Mouse (Mus musculus) ES-Bruce4 (cell line): ENCODE results near the gene Dhx9. TPM values are rescaled to one million over a fixed set of nuclear protein-coding genes. Genes with fewer than 3 reads are reported as not detected.
"Not testable (repeated sequence)": the region's sequence is repeated elsewhere in the genome, so short reads cannot be mapped to it uniquely, and the experiment has no call there.

Source experiments
- H3K27ac ChIP-seq: 2 replicates; pipeline ENCODE4 v1.5.1; 2012; ENCODE audit warnings: low read length, inconsistent platforms; ENCODE audit not compliant: insufficient read depth
- H3K27me3 ChIP-seq: 2 replicates; pipeline ENCODE4 v1.6.1; 2012; ENCODE audit warnings: mild to moderate bottlenecking, low read length, inconsistent platforms; ENCODE audit not compliant: control insufficient read depth, poor library complexity, insufficient read depth, severe bottlenecking
- H3K36me3 ChIP-seq: 2 replicates; pipeline ENCODE4 v1.6.1; 2012; ENCODE audit warnings: inconsistent platforms, mild to moderate bottlenecking, low read length, moderate library complexity; ENCODE audit not compliant: control insufficient read depth, poor library complexity, insufficient read depth, severe bottlenecking
- H3K4me1 ChIP-seq: one replicate; pipeline ENCODE4 v1.8.1; 2011; ENCODE audit warnings: low read length; ENCODE audit not compliant: control insufficient read depth, insufficient read depth
- H3K4me3 ChIP-seq: 2 replicates; pipeline ENCODE4 v1.5.1; 2011; ENCODE audit warnings: low read depth, mild to moderate bottlenecking, low read length
- H3K9ac ChIP-seq: 2 replicates; pipeline ENCODE4 v1.6.1; 2012; ENCODE audit warnings: low read depth, mild to moderate bottlenecking, inconsistent platforms; ENCODE audit not compliant: poor library complexity, severe bottlenecking
- H3K9me3 ChIP-seq: replicated peaks from 2 replicates; pipeline ENCODE4 v1.6.1; 2012; ENCODE audit warnings: mild to moderate bottlenecking, low read length, inconsistent platforms; ENCODE audit not compliant: control insufficient read depth, poor library complexity, insufficient read depth, severe bottlenecking
- CTCF ChIP-seq: IDR thresholded peaks from one replicate; pipeline ENCODE4 v1.8.1; 2011; ENCODE audit warnings: low read depth, low read length
- EP300 ChIP-seq: IDR thresholded peaks from 2 replicates; pipeline ENCODE4 v1.6.1; 2011; ENCODE audit warnings: low read depth, low read length; ENCODE audit not compliant: insufficient read depth
- POLR2A ChIP-seq: IDR thresholded peaks from one replicate; pipeline ENCODE4 v1.8.1; 2011; ENCODE audit warnings: low read length; ENCODE audit not compliant: insufficient read depth
- polyA plus RNA-seq: library from polyadenylated mRNA; stranded (reverse); fragments of >200 nt; gene quantifications from 2 replicates; pipeline ENCODE4 v1.2.4, GENCODE M21; 2011; ENCODE audit warnings: low read depth; ENCODE audit not compliant: missing spikeins, insufficient read depth, insufficient read length

The Dhx9 gene
- polyA plus RNA-seq, 1 experiment = 282 TPM

DNA sequence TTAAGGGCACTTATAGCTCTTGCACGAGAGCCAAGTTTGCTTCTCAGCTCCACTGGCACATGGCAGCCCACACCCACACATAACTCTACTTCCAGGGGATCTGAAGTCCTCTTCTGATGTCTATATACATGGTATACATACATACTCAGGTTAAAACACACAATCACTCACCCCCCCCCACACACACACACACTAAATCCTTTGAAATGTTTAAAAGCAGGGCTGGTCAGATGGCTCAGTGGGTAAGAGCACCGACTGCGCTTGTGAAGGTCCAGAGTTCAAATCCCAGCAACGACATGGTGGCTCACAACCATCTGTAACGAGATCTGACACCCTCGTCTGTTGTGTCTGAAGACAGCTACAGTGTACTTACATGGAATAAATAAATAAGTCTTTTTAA, 75.7 kb downstream of the Dhx9 start:
- H3K4me3 ChIP-seq = no peak overlapping the region
- no peak overlapping the region for H3K27ac ChIP-seq
- H3K9ac ChIP-seq = no peak overlapping the region
- no peak for TF ChIP-seq POLR2A
- TF ChIP-seq EP300 = no peak
- no peak for TF ChIP-seq CTCF
- no peaks in the 10 kb centered on the region for H3K9me3 ChIP-seq
- no peaks in the 10 kb centered on the region for H3K36me3 ChIP-seq
- H3K4me1 ChIP-seq = no peaks in the 10 kb centered on the region
- H3K27me3 ChIP-seq = no peaks in the 10 kb centered on the region

DNA sequence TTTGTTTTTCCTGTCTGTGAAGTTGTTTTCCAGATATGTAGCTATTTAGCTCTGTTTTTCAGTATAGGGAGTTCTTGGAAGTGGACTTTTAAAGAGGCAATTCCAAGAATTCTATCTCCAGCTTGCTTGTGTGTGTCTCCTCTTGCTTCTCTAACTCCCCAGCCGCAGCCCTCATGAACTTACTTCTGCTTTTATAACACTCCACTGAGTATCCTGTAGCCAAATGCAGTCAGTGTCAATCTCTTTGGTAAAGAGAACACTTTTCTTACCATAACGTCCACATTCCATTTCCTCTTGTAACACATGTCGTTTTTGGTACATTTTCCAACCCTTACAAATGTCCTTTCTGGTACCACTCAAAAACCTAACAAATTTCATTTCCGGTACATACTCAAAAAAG, 76.5 kb downstream of the Dhx9 start:
- not testable (repeated sequence) for H3K9ac ChIP-seq, H3K36me3 ChIP-seq, H3K27ac ChIP-seq, H3K4me1 ChIP-seq, H3K4me3 ChIP-seq, H3K27me3 ChIP-seq, H3K9me3 ChIP-seq

DNA sequence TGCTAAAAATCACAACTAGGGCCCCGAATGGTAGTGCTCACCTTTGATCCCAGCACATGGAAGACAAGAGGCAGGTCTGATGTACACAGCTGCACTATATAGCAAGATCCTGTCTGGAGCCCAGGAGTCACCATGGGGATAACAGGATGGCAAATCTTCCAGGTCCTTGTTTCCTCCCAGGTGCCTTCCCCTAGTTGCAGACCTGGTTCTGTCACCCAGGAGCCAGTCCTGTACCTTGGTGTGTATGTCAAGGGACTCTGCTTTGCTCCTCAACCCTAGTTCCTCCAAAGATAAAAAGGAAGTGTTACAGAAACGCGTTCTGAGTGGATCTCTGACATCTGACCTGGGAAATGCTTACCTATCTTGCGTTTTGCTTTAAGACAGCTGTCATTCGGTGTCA, 79.2 kb downstream of the Dhx9 start:
- H3K36me3 ChIP-seq, H3K9me3 ChIP-seq, H3K9ac ChIP-seq, H3K27me3 ChIP-seq, H3K27ac ChIP-seq, H3K4me3 ChIP-seq, H3K4me1 ChIP-seq: not testable (repeated sequence)

DNA sequence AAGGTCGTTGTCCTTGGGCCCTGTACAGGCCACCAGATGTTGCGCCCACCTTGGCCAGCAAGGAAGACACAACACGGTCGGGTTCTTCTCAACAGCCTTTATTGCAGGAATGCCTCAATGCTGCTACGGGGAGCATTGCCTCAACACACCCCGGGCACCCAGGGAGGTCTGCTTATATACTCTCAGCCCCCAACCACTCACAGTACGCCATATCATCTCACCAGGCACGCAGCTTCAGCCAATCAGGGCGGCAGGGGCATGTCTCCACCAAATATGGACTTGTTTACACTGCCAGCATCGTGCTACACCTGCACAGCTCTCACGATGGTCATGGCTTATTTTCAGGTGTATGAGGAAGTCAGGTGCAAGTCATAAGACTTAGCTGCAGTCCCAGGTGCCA, 79.8 kb downstream of the Dhx9 start:
- H3K27me3 ChIP-seq, H3K4me1 ChIP-seq, H3K9ac ChIP-seq, H3K27ac ChIP-seq, H3K36me3 ChIP-seq, H3K9me3 ChIP-seq: not testable (repeated sequence)
- 0 out of 2 replicates have a peak, but pooled peaks have one; percentile 19 for TF ChIP-seq EP300
- H3K4me3 ChIP-seq = peak overlapping the region; percentile 29

Other genes with a start within 250 kb of the Dhx9 start
- gene Lamc1, start 154.9 kb downstream of the Dhx9 start, polyA plus RNA-seq = 195 and 233 TPM in 2 replicates
- gene Shcbp1l, start 62.5 kb downstream of the Dhx9 start, polyA plus RNA-seq = 2.7 and 2.9 TPM in 2 replicates
- gene Npl, start 62.4 kb upstream of the Dhx9 start, polyA plus RNA-seq = 9.2 and 10.0 TPM in 2 replicates
- gene Rgs8, start 165.4 kb upstream of the Dhx9 start, polyA plus RNA-seq = 0.10 TPM in 1 of 2 replicates, not detected in the other